Mouse (Mus musculus) kidney, postnatal 14 days (tissue): ENCODE data around the gene Tuba1b.

Experiments
- DNase-seq: peaks from one replicate; pipeline ENCODE4 v3.0.0; 2022; ENCODE audit warnings: mixed read lengths

Tuba1b gene

DNA sequence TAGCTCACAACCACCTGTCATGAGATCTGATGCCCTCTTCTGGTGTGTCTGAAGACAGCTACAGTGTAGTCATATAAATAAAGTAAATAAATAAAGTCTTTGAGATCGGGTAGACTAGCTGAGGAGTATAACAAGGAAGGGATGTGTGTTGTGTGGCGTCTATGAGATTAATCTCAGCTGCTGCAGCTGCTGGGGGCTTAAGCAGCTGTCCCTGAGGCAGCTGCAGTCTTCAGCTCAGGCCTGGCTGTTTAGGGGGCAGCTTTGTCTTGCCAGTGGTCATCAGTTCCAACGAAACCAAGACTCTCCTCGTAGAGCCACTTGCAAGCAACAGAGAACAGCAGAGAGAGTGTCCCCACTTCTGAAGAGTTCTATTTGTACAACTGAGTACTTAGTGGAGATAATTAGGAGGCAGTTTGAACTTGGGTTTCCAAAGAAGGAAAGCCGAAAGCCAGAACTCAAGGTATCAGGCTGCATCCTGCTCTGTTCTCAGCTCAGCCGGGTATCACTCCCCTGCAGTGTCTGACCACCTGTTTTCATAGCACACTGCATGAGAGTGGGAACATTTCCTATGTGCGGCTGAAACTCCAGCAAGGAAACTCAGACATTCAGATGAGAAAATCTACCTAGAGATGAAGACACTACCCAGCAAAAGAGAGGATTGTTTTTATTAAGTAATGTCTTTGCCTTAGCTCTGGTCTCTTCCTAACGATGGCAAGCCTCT lies 47.5 kb downstream of the Tuba1b start:
- no peak for DNase-seq

DNA sequence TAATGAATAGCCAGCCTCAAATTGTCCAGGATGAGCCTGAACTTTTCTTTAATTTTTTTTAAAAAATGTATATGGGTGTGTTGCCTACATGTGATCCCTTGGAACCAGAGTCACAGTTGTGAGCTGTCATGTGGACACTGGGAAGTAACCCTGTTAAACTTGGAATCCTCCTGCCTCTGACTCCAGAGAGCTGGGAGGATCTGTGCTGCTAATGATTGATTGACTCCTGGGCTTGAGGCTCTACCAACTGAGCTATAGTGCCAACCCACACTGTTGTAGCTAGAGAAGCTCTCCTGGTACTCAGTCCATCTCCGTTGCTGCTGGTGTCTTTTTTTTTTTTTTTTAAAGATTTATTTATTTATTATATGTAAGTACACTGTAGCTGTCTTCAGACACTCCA lies 50.3 kb downstream of the Tuba1b start:
- no peak for DNase-seq

DNA sequence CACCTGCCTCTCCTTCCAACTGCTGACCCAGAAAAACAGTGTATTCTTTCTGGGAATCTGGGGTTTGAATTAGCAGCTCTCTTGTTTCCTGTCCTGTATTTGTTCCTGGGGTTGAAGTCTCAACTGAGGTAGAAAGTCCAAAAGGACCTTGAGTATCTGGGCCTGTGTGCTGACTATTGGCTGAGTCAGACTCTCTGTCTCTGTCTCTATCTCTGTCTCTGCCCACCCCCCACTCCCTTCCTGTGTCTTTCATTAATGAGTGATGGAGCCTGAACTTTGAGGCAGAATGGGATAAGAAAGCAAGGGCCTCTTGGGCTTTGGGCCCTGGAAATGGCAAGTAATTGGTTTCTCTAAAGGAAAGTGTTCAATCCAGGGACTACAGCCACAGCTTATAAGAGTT lies 50.7 kb downstream of the Tuba1b start:
- peak; percentile 71 for DNase-seq

DNA sequence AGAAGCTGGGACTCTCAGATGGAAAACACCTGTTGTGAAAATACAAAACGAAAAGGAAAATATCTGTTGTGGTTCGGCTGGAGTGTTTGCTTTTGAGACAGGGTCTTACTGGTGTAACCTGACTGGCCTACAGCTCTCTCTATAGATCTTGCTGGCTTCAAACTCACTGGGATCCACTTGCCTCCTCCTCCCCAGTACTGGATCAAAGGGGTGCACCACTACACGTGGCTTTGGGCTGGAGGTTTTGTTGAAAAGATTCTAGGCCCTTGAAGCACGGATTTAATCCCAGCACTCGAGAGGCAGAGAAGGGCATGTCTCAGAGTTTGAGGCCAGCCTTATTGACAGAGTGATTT lies 52.7 kb downstream of the Tuba1b start:
- no peak for DNase-seq
